Mouse (Mus musculus) MEL (cell line): ENCODE measurements around the gene Edem1.

Experiments used
- CTCF ChIP-seq, 3 experiments: IDR thresholded peaks in 2 of 3; conservative IDR thresholded peaks in 1 of 3; 2 replicates each; pipeline ENCODE4 v1.5.1; 2011 to 2012; ENCODE audit warnings: low read length in 3 of 3, low read depth in 2 of 3, mild to moderate bottlenecking in 2 of 3, improper control_type of control experiment in 1 of 3, inconsistent platforms in 1 of 3, mixed read lengths in 1 of 3, moderate library complexity in 1 of 3; ENCODE audit not compliant: control insufficient read depth in 1 of 3, insufficient read depth in 1 of 3, poor library complexity in 1 of 3, severe bottlenecking in 1 of 3
- EP300 ChIP-seq, 2 experiments: IDR thresholded peaks; 2 replicates each; pipeline ENCODE4 v1.6.1; 2011; ENCODE audit warnings: improper control_type of control experiment in 2 of 2, low read length in 2 of 2, low read depth in 1 of 2, mild to moderate bottlenecking in 1 of 2
- GABPA ChIP-seq: IDR thresholded peaks from 2 replicates; pipeline ENCODE4 v1.6.1; 2012; ENCODE audit warnings: low read depth, mild to moderate bottlenecking, inconsistent platforms, low read length, improper control_type of control experiment, moderate library complexity
- GATA1 ChIP-seq: IDR thresholded peaks from 2 replicates; pipeline ENCODE4 v1.6.1; 2011; ENCODE audit warnings: low read depth, low read length, improper control_type of control experiment
- HCFC1 ChIP-seq: IDR thresholded peaks from 2 replicates; pipeline ENCODE4 v1.6.1; 2012; ENCODE audit warnings: low read depth, mild to moderate bottlenecking, inconsistent platforms, low read length, improper control_type of control experiment, moderate library complexity
- MAFK ChIP-seq: IDR thresholded peaks from 2 replicates; pipeline ENCODE4 v1.6.1; 2011; ENCODE audit warnings: low read depth, mild to moderate bottlenecking, low read length, improper control_type of control experiment, borderline replicate concordance
- MAX ChIP-seq: IDR thresholded peaks from 2 replicates; pipeline ENCODE4 v1.6.1; 2011; ENCODE audit warnings: low read length, improper control_type of control experiment
- MEF2A ChIP-seq: IDR thresholded peaks from 2 replicates; pipeline ENCODE4 v1.6.1; 2014; ENCODE audit warnings: low read depth, mild to moderate bottlenecking, inconsistent platforms, low read length, improper control_type of control experiment; ENCODE audit not compliant: poor library complexity, insufficient replicate concordance, severe bottlenecking; ENCODE audit errors: extremely low read depth
- MXI1 ChIP-seq: IDR thresholded peaks from 2 replicates; pipeline ENCODE4 v1.6.1; 2011; ENCODE audit warnings: mild to moderate bottlenecking, low read depth, low read length, improper control_type of control experiment
- NELFE ChIP-seq: IDR thresholded peaks from 2 replicates; pipeline ENCODE4 v1.6.1; 2011; ENCODE audit warnings: low read depth, low read length, improper control_type of control experiment
- POLR2A ChIP-seq, 2 experiments: IDR thresholded peaks; 2 replicates each; pipeline ENCODE4 v1.6.1; 2011 to 2012; ENCODE audit warnings: low read length in 2 of 2, mild to moderate bottlenecking in 2 of 2, control low read depth in 1 of 2, improper control_type of control experiment in 1 of 2, low read depth in 1 of 2, moderate library complexity in 1 of 2; ENCODE audit not compliant: control insufficient read depth in 1 of 2, insufficient read depth in 1 of 2, poor library complexity in 1 of 2
- RCOR1 ChIP-seq: IDR thresholded peaks from 2 replicates; pipeline ENCODE4 v1.6.1; 2012; ENCODE audit warnings: low read depth, mild to moderate bottlenecking, inconsistent platforms, low read length, improper control_type of control experiment
- TCF12 ChIP-seq: IDR thresholded peaks from 2 replicates; pipeline ENCODE4 v1.6.1; 2014; ENCODE audit warnings: low read depth, mild to moderate bottlenecking, inconsistent platforms, low read length, improper control_type of control experiment, moderate library complexity
- ZC3H11A ChIP-seq: IDR thresholded peaks from 2 replicates; pipeline ENCODE4 v1.6.1; 2012; ENCODE audit warnings: low read depth, mild to moderate bottlenecking, inconsistent platforms, low read length, improper control_type of control experiment

- TF ChIP-seq CTCF (IDR thresholded peaks at IDR 0.05 in 2 of 3, conservative IDR thresholded peaks at IDR 0.05 in 1 of 3; ENCODE audit: control insufficient read depth in 1 of 3, insufficient read depth in 1 of 3, low read depth in 2 of 3, low read length in 3 of 3, poor library complexity in 1 of 3, severe bottlenecking in 1 of 3) (no peak), TCF12 (no peak), HCFC1 (no peak), MXI1 (no peak), POLR2A (IDR thresholded peaks at IDR 0.05; ENCODE audit: control insufficient read depth in 1 of 2, insufficient read depth in 1 of 2, low read depth in 1 of 2, low read length in 2 of 2, poor library complexity in 1 of 2) (no peak), MAFK (no peak), NELFE (no peak), EP300 (IDR thresholded peaks at IDR 0.05; ENCODE audit: low read depth in 1 of 2, low read length in 2 of 2) (no peak), GATA1 (no peak), GABPA (no peak), MEF2A (no peak), RCOR1 (no peak), ZC3H11A (no peak), MAX (no peak)
Observed at GRCm38 (mm10) chr6:108805194-108805593, 23.2 kb upstream of the Edem1 start.
